Mouse (Mus musculus) midbrain, embryonic 12.5 days (tissue): Measurements from ENCODE around the gene Ahnak2. TPM values are rescaled to one million over a fixed set of nuclear protein-coding genes. Genes with fewer than 3 reads are reported as not detected.

Source experiments
- ATAC-seq: fragments of 200-750 bp; cut with Nextera tagmentation; 2 replicates; pipeline ENCODE4 v1.8.0; 2017; ENCODE audit warnings: low read depth, moderate TSS enrichment, moderate library complexity; ENCODE audit not compliant: low FRiP score
- H3K27ac ChIP-seq: fragments of 300-500 bp; sonication (generic); replicated peaks from 2 replicates; pipeline ENCODE4 v1.5.1; 2016; ENCODE audit warnings: mild to moderate bottlenecking
- H3K27me3 ChIP-seq: fragments of 300-500 bp; sonication (generic); 2 replicates; pipeline ENCODE4 v1.6.1; 2016; ENCODE audit warnings: mild to moderate bottlenecking
- H3K36me3 ChIP-seq: fragments of 300-500 bp; sonication (generic); 2 replicates; pipeline ENCODE4 v1.6.1; 2016
- H3K4me1 ChIP-seq: fragments of 300-500 bp; sonication (generic); 2 replicates; pipeline ENCODE4 v1.6.1; 2016
- H3K4me2 ChIP-seq: fragments of 300-500 bp; sonication (generic); replicated peaks from 2 replicates; pipeline ENCODE4 v1.6.1; 2016; ENCODE audit warnings: mild to moderate bottlenecking, moderate library complexity
- H3K4me3 ChIP-seq: fragments of 300-500 bp; sonication (generic); 2 replicates; pipeline ENCODE4 v1.5.1; 2016; ENCODE audit warnings: mild to moderate bottlenecking
- H3K9ac ChIP-seq: fragments of 300-500 bp; sonication (generic); replicated peaks from 2 replicates; pipeline ENCODE4 v1.6.1; 2016; ENCODE audit warnings: mild to moderate bottlenecking, moderate library complexity
- H3K9me3 ChIP-seq: fragments of 300-500 bp; sonication (generic); 2 replicates; pipeline ENCODE4 v1.6.1; 2016; ENCODE audit warnings: mild to moderate bottlenecking
- WGBS: fragments of 180-500 bp; shearing (Covaris S2); methylation state at CpG from one replicate; pipeline ENCODE4 v1.1.7; 2016; 5-methylcytosine and 5-hydroxymethylcytosine counted together
- polyA plus RNA-seq: library from polyadenylated mRNA; unstranded; fragments of >200 nt; fragmentation: Nextera tagmentation; extraction: Ambion mirVana; gene quantifications from 2 replicates; pipeline ENCODE4 v1.2.1, GENCODE M21; 2016

Ahnak2 gene
- polyA plus RNA-seq, 1 experiment from 2014 or later: 0.37 TPM

GRCm38 (mm10) chr12:112791026-112791425 is 11.4 kb downstream of the Ahnak2 start:
- Histone ChIP-seq H3K9me3 (no peaks in the 10 kb centered on the region), H3K36me3 (no peaks in the 10 kb centered on the region), H3K4me1 (0 out of 2 replicates have a peak, but pooled peaks cover 3% of the 10 kb centered on the region), H3K27ac (no peak overlapping the region), H3K4me3 (no peak overlapping the region), H3K27me3 (peaks cover 14% of the 10 kb centered on the region; the same call in 1 of the 2 replicates), H3K4me2 (no peak overlapping the region), H3K9ac (no peak overlapping the region)
- 80% methylated on average over 8 of the region's 8 CpGs for WGBS
- ATAC-seq: no peak

- no peak overlapping the region for H3K4me3 ChIP-seq
- 90% methylated on average over 10 of the region's 10 CpGs for WGBS
- H3K27me3 ChIP-seq: no peaks in the 10 kb centered on the region
- H3K4me1 ChIP-seq: no peaks in the 10 kb centered on the region
- no peaks in the 10 kb centered on the region for H3K36me3 ChIP-seq
- H3K4me2 ChIP-seq: no peak overlapping the region
- ATAC-seq: no peak
- H3K9ac ChIP-seq: no peak overlapping the region
- no peaks in the 10 kb centered on the region; the same call in 1 of the 2 replicates for H3K9me3 ChIP-seq
- no peak overlapping the region for H3K27ac ChIP-seq
Measured at GRCm38 (mm10) chr12:112774481-112774880, 28.0 kb downstream of the Ahnak2 start.

- Histone ChIP-seq H3K9ac (no peak overlapping the region), H3K4me3 (no peak overlapping the region), H3K27ac (no peak overlapping the region), H3K4me2 (no peak overlapping the region), H3K27me3 (no peaks in the 10 kb centered on the region), H3K4me1 (no peaks in the 10 kb centered on the region), H3K9me3 (no peaks in the 10 kb centered on the region; the same call in 1 of the 2 replicates), H3K36me3 (no peaks in the 10 kb centered on the region)
- ATAC-seq: no peak
- WGBS: 86% methylated on average over 6 of the region's 6 CpGs
Measured at GRCm38 (mm10) chr12:112774026-112774425, 28.4 kb downstream of the Ahnak2 start.

GRCm38 (mm10) chr12:112773366-112773765 is 29.1 kb downstream of the Ahnak2 start:
- Histone ChIP-seq H3K4me3 (no peak overlapping the region), H3K4me1 (no peaks in the 10 kb centered on the region), H3K9ac (no peak overlapping the region), H3K4me2 (no peak overlapping the region), H3K36me3 (no peaks in the 10 kb centered on the region), H3K9me3 (no peaks in the 10 kb centered on the region; the same call in 1 of the 2 replicates), H3K27me3 (no peaks in the 10 kb centered on the region), H3K27ac (no peak overlapping the region)
- 50% methylated on average over 9 of the region's 9 CpGs for WGBS
- no peak for ATAC-seq

- Histone ChIP-seq H3K4me1 (no peaks in the 10 kb centered on the region), H3K36me3 (no peaks in the 10 kb centered on the region), H3K27me3 (no peaks in the 10 kb centered on the region), H3K9me3 (no peaks in the 10 kb centered on the region; the same call in 1 of the 2 replicates), H3K4me2 (no peak overlapping the region), H3K4me3 (no peak overlapping the region), H3K9ac (no peak overlapping the region), H3K27ac (no peak overlapping the region)
- WGBS: 91% methylated on average over 14 of the region's 14 CpGs
- ATAC-seq: no peak
Measured at GRCm38 (mm10) chr12:112772306-112772705, 30.2 kb downstream of the Ahnak2 start.

GRCm38 (mm10) chr12:112770396-112770795 is 32.1 kb downstream of the Ahnak2 start:
- Histone ChIP-seq H3K4me2 (no peak overlapping the region), H3K27me3 (no peaks in the 10 kb centered on the region), H3K9me3 (no peaks in the 10 kb centered on the region; the same call in 1 of the 2 replicates), H3K4me3 (no peak overlapping the region), H3K27ac (no peak overlapping the region), H3K4me1 (no peaks in the 10 kb centered on the region), H3K36me3 (no peaks in the 10 kb centered on the region), H3K9ac (no peak overlapping the region)
- ATAC-seq: no peak
- WGBS: 78% methylated on average over 4 of the region's 4 CpGs

GRCm38 (mm10) chr12:112769751-112770150 is 32.7 kb downstream of the Ahnak2 start:
- no peaks in the 10 kb centered on the region for H3K36me3 ChIP-seq
- H3K9ac ChIP-seq: no peak overlapping the region
- no peak for ATAC-seq
- WGBS: 89% methylated on average over 2 of the region's 2 CpGs
- no peaks in the 10 kb centered on the region for H3K27me3 ChIP-seq
- H3K27ac ChIP-seq: no peak overlapping the region
- no peaks in the 10 kb centered on the region for H3K9me3 ChIP-seq
- no peaks in the 10 kb centered on the region for H3K4me1 ChIP-seq
- no peak overlapping the region for H3K4me3 ChIP-seq
- H3K4me2 ChIP-seq: no peak overlapping the region

GRCm38 (mm10) chr12:112769031-112769430 is 33.4 kb downstream of the Ahnak2 start:
- WGBS: 79% methylated on average over 6 of the region's 6 CpGs
- ATAC-seq: no peak
- no peaks in the 10 kb centered on the region for H3K36me3 ChIP-seq
- H3K9me3 ChIP-seq: no peaks in the 10 kb centered on the region
- H3K4me2 ChIP-seq: no peak overlapping the region
- H3K27ac ChIP-seq: no peak overlapping the region
- no peak overlapping the region for H3K4me3 ChIP-seq
- no peak overlapping the region for H3K9ac ChIP-seq
- H3K27me3 ChIP-seq: no peaks in the 10 kb centered on the region
- no peaks in the 10 kb centered on the region for H3K4me1 ChIP-seq

GRCm38 (mm10) chr12:112768166-112768565 is 34.3 kb downstream of the Ahnak2 start:
- WGBS: 92% methylated on average over 8 of the region's 8 CpGs
- H3K4me3 ChIP-seq: no peak overlapping the region
- H3K36me3 ChIP-seq: no peaks in the 10 kb centered on the region

GRCm38 (mm10) chr12:112767036-112767890 is 35.2 kb downstream of the Ahnak2 start:
- H3K4me3 ChIP-seq: no peak overlapping the region
- H3K27ac ChIP-seq: no peak overlapping the region
- WGBS: 91% methylated on average over 16 of the region's 16 CpGs
- no peak overlapping the region for H3K4me2 ChIP-seq
- H3K27me3 ChIP-seq: no peaks in the 10 kb centered on the region
- no peaks in the 10 kb centered on the region for H3K9me3 ChIP-seq
- no peaks in the 10 kb centered on the region for H3K36me3 ChIP-seq
- no peak overlapping the region for H3K9ac ChIP-seq
- H3K4me1 ChIP-seq: no peaks in the 10 kb centered on the region
- ATAC-seq: no peak

More at GRCm38 (mm10) chr12:112768166-112768565, 34.3 kb downstream of the Ahnak2 start:
- no peak for ATAC-seq
- no peaks in the 10 kb centered on the region for H3K9me3 ChIP-seq
- H3K4me2 ChIP-seq: no peak overlapping the region
- H3K27me3 ChIP-seq: no peaks in the 10 kb centered on the region
- no peaks in the 10 kb centered on the region for H3K4me1 ChIP-seq
- no peak overlapping the region for H3K9ac ChIP-seq
- no peak overlapping the region for H3K27ac ChIP-seq

GRCm38 (mm10) chr12:112766586-112766985 is 35.9 kb downstream of the Ahnak2 start:
- no peaks in the 10 kb centered on the region for H3K9me3 ChIP-seq
- no peak overlapping the region for H3K4me2 ChIP-seq
- H3K27ac ChIP-seq: no peak overlapping the region
- no peaks in the 10 kb centered on the region for H3K27me3 ChIP-seq
- WGBS: 94% methylated on average over 7 of the region's 7 CpGs
- no peak for ATAC-seq
- H3K4me1 ChIP-seq: no peaks in the 10 kb centered on the region
- no peak overlapping the region for H3K9ac ChIP-seq
- H3K4me3 ChIP-seq: no peak overlapping the region
- H3K36me3 ChIP-seq: no peaks in the 10 kb centered on the region

- no peaks in the 10 kb centered on the region for H3K9me3 ChIP-seq
- H3K4me2 ChIP-seq: no peak overlapping the region
- H3K4me1 ChIP-seq: no peaks in the 10 kb centered on the region
- no peaks in the 10 kb centered on the region for H3K36me3 ChIP-seq
- no peak for ATAC-seq
- H3K4me3 ChIP-seq: no peak overlapping the region
- H3K9ac ChIP-seq: no peak overlapping the region
- H3K27me3 ChIP-seq: no peaks in the 10 kb centered on the region
- 86% methylated on average over 7 of the region's 7 CpGs for WGBS
- H3K27ac ChIP-seq: no peak overlapping the region
Measured at GRCm38 (mm10) chr12:112764991-112765390, 37.5 kb downstream of the Ahnak2 start.
